Mouse (Mus musculus) gastrocnemius, postnatal 14 days (tissue): ENCODE measurements at regions not wholly inside any gene's neighbourhood (a gene's known extent, or its start where the extent isn't known, plus 50 kb on each side); places are given as distances from the start of the nearest gene placed in this dataset.
"Not testable (repeated sequence)": the region's sequence is repeated elsewhere in the genome, so short reads cannot be mapped to it uniquely, and the experiment has no call there.

Experiments
- DNase-seq: peaks from one replicate; pipeline ENCODE4 v3.0.0; 2021; ENCODE audit warnings: mixed read lengths
- intact Hi-C: fragments of 180-260 bp; cut with DNase I; formaldehyde crosslinking; loops from one replicate; pipeline ENCODE4 v1.15.1; 2025; ENCODE audit warnings: low total_unique reads

DNA sequence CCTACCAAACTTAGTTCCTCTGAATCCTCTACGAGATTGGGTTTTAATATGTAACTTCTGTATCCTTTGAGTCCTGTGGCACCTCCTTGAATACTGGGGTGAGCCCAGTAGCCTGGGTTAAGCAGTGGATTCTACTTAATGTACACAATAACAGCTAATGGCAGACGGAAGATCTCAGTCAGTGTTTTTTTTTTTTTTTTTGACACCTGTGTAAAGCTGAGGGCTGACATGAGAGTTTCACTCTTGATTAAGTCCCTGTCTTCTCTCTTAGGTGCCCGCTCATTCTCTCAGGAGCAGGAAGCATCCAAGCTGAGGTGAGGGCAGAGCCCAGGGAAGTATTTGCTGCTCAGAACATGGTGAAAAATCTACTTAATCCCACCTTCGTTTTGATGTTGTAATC, 133.0 kb downstream of the Tsen15 start:
- DNase-seq, result no peak
- intact Hi-C loops, result no loop called here

DNA sequence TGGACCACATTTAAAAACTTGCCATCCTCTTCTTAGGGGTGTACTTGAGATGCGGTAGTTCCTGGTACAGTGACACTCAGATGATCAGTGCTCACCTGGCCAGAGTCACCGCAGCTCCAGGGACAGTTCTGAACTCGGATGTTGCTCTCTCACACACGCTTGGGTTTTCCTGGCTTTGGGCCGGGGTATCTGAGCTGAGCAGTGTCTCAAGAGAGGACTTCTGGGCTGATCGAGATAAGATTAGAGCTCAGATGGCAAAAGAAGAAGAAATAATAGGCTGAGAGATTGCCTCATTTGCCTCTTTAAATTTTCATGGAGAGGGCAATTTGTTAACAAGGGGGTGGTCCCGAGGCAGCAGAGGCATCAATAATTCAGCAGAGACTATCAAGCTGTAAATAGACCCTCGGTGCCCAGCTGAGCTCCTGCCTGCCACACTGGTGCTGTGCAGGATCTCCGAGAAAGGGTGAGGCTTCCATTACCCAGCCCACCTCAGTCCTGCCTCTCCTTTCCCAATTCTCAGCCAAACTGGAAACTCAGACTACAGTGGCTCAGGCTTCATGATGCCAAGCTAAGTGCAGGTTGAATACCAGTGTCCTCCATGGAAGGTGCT, 133.7 kb downstream of the Tsen15 start:
- intact Hi-C loops, result no loop called here
- DNase-seq, result no peak

DNA sequence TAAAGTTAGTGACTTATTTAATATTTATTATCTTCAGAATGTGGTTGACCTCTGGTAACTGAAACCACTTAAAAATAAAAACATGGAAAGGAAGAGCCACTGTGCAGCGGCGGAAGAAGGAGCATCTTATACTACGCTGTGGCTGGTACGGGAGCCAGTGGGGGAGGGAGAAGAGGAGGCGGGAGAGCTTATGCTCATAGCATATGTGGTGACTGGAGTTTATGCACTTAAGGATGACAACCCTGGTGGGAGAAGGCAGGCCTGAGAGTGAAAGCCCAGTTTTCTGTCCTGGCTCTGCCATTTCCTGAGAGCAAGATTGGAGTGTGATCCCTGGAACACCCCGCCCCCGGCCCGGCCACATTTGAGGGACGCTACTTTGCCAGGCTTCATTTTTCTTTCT, 145.5 kb downstream of the Tsen15 start:
- intact Hi-C loops, result no loop called here

DNA sequence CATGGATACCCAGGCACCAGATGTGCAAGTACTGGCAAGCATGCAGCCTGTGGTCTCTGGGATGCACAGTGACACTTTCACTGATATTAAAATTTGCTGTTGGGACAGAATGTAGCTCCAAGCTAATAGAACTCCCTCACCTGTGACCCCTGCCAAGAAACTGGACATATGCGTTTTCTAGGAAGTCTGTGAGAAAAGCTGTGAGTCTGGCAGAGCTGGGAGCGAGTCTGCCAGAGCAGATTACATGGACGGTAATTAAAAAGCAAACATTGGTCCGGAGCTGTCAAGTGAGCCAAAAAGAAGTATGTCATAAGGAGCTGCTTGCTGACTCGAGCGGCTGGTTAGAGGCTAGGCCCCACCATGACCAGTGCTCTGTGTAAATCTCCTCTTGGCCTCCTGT, 147.1 kb downstream of the Tsen15 start:
- intact Hi-C loops, result no loop called here
- DNase-seq, result no peak

More for the DNA sequence above, 145.5 kb downstream of the Tsen15 start:
- no peak for DNase-seq

DNA sequence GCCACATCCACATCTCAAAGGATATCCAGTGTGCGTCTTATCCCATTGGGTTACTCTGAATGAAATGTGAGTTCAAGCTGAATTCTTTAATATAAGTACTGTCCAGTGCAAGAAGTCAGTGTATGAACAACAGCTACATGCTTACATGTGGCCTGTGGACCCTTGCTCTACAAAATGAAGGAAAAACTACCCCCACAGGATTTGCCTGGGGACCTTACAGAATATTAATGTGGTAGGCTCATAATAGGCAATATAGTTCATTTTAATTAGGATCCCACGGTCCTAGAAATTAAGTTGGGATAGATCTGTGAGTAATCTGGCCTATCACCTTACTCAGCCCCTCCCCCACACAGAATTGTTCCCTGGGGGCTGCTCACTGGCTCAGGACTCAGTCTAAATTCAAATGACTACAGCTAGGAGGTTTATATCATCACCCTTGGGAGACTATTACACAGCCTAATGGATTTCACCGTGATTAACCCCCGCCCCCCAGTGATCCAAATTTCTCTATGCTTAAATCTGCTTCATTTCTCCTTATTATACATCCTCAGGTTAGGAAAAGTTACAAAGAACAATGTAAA, 145.4 kb upstream of the 1700025G04Rik start:
- no peak for DNase-seq
- intact Hi-C loops, result no loop called here

DNA sequence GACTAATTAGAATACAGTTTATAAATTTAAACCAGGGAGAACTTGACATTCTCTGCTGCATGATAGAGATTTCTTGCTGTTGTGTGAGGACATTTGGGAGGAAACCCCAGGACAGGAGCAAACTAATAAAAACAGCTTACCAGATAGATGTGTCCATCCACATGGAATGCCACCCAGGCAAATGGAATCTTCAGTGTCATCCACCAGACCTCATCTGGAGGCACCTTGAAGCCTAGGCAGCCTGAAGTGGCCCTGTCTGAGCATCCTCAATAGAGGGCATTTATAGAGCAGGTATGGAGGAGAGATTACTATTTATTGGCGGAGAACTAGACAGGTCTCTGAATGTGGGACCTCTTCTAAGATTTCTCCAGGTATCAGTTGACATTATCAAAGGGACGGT, 144.8 kb upstream of the 1700025G04Rik start:
- no peak for DNase-seq
- intact Hi-C loops, result no loop called here

DNA sequence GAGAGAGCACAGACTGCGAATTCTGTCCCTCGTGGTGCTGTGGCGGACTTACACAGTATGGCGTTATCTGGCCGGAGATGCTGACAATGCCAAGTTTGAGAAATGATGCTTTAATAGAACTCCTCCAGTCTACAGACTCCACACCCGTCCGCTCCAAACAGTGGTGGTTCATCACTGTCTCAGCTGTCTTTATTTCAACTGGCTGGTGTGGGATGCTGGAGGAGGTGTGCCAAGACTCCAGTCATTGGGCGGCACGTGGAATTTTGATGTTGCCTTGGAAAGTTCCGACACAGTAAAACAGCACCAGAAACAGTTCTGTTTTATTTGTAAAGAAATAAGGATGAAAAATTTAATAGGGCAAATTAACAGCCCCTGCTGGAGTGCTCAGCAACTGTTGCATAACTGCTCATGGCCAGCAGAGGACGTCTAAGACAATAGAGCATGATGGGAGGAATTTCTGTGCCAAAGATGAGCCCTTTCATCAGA, 141.8 kb upstream of the 1700025G04Rik start:
- DNase-seq, result no peak
- intact Hi-C loops, result no loop called here

DNA sequence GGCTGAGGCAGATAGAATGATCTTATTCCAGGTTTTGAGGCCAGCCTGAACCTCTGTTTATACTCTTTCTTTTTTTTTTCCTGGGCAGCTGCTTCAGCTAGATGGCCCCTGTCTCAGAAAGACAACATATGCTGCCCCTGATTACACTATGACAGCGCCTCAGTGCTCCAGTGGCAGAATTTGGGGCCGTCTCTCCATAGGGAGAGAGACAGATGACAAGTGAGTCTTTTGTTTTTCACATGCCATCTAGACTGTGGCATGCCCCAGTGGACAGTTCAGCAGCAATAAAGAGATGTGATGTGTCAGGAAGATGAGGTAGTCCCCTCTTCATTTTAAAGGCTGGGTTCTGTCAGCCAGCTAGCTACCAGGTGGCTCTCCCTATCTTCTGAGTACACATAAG, 139.8 kb upstream of the 1700025G04Rik start:
- DNase-seq, result no peak
- intact Hi-C loops, result no loop called here

DNA sequence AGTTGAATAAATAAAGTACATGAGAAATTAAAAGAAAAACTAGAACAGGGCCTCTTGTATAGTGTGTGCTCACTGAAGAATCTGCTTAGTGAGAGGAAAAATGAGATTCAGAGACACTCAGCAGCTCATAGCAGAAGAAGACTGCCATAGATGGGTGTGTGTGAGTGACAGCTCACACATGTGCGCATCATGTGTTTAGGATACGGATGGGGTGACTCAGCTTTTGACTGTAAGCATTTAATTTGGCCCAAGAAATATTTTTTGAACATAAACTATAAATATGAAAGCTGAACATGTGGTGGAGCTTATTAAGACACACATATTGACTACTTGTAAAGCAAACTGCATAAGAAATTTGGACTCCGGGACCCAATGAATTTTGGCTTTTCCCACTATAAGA, 136.1 kb upstream of the 1700025G04Rik start:
- no peak for DNase-seq
- intact Hi-C loops, result no loop called here

DNA sequence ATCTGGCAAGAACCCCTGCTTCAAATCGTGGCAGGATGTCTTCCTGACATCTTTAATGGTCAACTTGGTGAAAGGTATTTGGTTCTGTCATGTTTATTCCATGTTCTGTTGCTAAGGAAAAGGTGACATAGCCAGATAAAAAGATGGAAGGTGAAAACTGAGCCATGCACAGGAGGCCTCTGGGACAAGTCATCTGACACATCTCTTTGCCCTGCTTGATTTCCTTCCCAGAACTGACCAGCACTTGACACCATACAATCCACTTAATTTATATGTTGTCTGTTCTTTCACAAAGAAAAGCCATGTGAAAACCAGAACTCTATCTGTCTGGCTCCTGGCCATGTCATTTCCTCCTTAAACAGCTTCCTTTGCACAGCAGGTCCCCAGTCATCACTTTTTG, 133.7 kb upstream of the 1700025G04Rik start:
- DNase-seq, result no peak
- intact Hi-C loops, result no loop called here

DNA sequence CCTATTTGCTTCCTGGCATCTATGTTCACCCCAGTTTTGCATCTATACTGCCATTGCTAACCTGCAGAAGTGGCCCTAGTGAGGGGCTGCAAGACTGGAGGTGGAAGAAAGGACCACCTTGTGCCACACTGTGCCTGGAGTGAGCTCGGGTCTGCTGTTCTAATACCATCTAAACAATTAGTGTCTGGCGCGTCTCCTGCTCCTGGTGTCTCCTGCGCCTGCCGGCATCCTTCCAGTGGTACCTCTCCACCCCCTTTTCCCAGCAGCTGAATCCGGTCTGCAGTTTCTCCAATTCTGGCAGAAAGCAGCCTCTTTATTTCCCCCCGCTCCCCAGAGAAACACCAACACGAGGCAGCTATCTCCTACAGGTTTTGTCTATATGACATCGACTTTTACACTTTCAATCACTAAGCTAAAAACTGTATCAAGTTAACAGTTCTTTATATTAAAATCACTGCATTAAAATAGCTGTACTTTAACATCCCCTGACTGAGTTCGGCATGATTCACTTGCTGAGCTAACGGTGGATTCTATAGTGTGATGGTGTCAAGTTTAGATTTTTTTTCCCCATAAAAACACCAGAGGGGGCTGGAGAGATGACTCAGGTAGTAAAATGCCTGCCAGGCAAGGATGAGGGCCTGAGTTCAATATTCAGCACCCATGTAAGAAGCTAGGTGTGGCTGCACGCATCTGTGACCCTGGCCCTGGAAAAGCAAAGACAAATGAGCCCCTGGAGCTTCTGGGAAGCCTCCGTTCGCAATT, 131.1 kb upstream of the 1700025G04Rik start:
- intact Hi-C loops, result no loop called here
- no peak for DNase-seq

DNA sequence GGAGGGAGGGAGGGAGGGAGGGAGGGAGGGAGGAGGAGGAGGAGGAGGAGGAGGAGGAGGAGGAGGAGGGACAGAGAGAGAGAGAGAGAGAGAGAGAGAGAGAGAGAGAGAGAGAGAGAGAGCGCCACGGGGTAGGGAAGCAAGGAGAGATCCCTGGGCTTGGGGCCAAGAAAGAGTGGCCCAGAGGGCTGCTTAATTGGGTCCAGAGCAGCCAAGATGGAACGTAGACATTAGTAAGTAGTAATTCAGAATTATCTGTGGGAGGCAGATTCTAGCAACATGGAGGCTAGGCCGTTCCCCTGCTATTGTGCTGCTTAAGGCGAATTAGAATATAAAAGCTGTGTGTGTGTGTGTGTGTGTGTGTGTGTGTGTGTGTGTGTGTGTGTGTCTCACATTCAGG, 129.8 kb upstream of the 1700025G04Rik start:
- intact Hi-C loops, result not testable (repeated sequence)

DNA sequence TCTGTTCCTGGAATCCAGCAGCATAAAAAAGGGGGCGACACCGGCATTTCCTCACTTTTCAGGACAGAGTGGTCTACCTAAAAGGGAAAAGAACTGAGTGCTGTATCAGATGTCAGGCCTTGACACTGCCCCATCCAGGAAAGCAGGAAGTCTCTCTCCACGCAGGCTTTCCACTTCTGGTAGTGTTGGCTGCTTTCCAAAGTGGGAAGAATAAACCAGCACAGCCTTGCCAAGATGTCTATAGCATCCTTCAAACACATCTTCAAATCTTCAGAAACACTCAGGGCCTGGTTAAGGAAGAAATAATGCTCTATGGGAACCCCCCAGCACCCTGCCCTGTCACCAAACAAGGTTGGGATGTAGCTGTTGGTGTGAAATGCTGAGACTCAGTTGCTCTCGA, 127.5 kb upstream of the 1700025G04Rik start:
- intact Hi-C loops, result no loop called here
- DNase-seq, result no peak

More for the DNA sequence above, 129.8 kb upstream of the 1700025G04Rik start:
- DNase-seq, result not testable (repeated sequence)

DNA sequence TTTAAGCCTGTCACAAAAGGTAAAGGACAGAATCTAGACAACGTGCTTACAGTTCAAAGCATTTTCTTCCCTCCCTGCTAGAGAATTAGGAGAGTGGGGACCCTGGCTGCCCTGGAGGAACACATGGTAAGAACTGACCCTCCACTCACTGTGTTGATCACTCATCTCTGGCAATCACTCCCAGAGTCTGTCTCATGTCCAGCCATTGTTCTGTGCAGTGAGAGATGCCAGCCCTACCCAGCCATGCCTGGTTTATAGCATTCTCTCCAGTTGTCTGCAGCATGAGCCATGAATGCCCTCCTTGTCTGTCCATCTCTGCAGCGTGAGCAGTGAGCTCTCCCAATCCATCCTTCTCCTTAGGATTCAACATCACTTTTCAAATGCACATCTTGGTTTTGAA, 124.5 kb upstream of the 1700025G04Rik start:
- intact Hi-C loops, result no loop called here
- no peak for DNase-seq

DNA sequence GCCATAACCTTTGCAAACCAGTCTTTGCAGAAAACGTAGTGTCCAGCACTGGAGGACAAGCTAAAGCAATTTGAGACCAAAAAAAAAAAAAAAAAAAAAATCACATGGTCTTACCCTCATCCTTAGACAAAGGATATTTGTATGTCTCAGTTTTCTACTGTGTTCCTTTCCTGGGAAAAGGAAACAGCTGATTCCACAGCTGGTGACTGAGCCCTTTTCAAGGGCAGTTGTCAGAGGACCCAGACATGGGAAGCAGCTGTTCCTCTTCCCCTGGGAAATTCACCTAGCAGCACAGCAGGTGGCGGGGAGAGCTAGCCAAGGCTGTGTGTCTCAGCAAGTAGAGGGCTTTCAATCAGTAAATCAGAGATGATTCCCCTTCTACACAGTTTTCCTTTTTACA, 113.3 kb upstream of the 1700025G04Rik start:
- intact Hi-C loops, result no loop called here
- peak; percentile 59 for DNase-seq

DNA sequence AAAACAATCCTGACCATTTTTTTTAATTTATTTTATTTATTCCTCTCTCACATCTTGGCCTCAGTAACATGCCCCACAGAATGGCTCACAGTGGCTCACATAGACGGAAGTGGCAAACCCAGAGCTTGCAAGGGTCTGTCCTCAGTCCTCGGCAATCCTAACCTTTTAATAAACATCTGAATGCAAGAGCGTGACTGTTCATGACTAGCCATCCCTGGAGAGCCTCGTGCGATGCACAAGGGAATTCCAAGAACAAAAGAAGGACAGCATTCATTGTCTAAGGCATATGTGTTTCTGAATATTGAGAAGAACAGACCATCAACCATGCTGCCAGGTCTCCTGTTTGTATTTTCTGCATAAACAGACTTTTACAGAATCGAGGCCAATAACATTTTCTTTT, 98.8 kb upstream of the 1700025G04Rik start:
- DNase-seq, result no peak
- intact Hi-C loops, result no loop called here

DNA sequence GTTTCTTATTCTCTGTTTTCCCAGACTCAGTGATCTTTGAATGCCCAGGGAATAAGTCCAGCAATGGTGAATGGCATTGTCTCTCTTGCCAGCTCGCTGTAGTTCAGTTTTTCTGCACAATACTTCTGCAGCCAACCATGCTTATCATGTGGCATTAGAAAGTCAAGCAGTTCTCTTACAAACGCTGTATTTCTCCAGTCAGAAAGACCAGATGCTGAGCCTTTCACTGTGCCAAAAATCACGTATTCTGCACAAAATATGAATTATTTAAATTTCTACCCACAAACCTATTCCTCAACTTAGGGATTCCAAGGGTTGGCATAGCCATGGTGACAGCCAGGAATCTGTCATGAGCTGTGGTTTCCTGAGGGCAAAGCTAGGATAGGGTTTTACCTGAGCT, 95.0 kb upstream of the 1700025G04Rik start:
- intact Hi-C loops, result no loop called here

DNA sequence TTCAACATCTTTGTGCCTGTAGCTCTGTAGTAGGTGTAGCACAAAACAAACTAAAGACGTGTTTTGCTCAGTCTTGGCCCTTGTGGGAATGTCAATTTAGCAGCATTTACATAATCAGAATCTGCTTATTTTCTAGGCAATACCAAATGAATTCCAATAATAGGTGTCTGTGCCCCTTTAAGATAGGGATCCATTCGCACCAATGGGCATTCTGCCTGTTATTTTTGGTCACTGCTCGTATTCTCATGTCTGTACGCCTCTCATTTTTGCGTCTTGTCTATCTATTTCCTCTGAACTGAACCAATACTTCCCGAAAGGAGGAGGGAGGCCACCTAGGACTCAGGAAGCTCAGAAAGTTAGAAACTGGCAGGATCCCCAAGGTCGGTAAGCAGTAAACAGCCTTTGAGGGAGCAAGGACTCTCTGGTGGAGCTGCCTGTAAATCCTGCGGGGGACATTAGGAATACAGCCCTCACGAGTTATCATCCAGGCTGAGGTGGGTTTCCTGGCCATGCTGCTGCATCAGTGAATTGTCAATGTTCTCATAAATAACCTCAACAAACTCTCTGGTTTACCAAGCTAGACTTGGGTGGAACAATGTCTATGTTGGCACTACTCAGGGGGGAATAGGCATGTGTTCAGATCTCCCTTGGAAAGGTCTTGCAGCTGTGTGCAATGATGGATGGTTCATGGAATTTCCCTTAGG, 86.5 kb upstream of the 1700025G04Rik start:
- intact Hi-C loops, result no loop called here
- no peak for DNase-seq

More for the DNA sequence above, 95.0 kb upstream of the 1700025G04Rik start:
- DNase-seq, result no peak

DNA sequence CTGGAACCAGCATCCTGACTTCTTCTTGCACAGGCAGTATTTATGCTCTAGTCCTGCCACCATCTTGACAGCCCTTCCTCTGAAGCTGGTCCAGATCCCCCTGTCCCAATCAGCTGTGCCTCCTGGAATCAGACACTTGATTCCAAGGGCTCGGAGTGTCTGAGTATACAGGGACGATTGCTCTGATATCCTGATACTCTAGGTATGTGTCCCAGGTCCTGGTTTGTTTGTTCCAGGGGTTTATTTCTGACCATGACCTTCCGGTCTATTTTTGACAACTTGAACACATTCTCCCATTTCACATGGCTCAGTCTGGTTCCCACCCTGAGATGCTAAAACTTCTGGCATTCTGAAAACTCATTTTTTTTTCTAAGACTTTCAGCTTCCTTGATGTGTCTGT, 85.8 kb upstream of the 1700025G04Rik start:
- no peak for DNase-seq
- intact Hi-C loops, result no loop called here

DNA sequence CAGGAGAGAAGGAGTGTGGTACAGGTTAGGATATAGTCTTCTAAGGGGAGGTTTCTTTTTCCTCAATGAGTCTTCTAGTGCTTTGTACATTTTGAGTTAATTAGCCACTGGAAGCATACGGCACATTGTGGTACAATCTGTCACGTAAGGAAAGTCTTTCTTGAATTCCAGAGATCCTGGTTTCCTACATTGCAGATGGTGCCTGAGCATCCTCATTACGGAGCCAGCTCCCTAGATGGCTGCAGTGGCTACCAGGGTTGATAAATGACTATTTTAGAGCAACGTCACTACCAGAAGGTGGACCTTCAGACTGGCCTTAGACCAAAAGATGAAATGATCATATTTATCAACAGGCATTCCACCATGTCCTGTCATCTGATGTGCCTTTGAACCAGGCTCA, 84.5 kb upstream of the 1700025G04Rik start:
- no peak for DNase-seq
- intact Hi-C loops, result no loop called here
